Mouse (Mus musculus) kidney, adult 8-10 months (tissue): Measurements from ENCODE around the gene Olfr1170.

Experiments
- DNase-seq, 2 experiments: peaks; one replicate each; pipeline ENCODE4 v3.0.0; 2022

Olfr1170 gene

DNA sequence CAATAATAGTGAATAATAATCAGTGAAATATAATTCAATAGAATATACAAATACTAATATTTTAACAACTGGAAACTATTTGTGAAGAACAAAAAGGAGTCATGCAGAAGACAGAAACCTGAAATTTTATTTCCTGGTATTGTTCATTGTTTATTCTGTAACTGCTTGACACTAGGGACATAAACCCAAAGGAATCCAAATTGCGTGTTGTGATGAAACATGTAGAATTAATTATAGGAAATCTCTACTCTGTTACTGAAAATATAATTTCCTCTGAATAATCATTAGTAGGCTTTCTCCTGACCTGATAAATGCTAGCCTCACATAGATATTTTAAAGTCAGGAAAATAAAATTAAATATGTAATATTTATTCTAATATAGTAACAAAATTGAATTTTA lies at the start of gene Olfr1170:
Gene Olfr1170 (minus strand): TSS at position 101 of the 400 bp plus-strand sequence.
- no peak for DNase-seq

DNA sequence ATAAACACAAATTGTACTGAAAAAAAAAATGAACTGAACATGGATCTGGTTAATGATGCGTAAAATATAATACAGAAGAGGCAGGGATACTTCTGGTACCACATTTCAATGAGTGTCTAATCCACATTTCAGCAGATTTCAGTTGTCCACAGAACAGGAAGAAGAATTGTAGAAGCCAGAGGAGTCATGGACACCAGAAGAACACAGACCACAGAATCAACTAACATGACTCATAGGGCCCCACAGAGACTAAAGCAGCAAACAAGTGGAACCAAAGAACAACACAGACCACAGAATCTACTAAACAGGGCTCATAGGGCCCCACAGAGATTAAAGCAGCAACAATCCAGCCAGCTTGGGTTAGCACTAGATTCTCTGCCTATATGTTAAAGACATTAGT lies 7.3 kb downstream of the Olfr1170 start:
- no peak for DNase-seq

DNA sequence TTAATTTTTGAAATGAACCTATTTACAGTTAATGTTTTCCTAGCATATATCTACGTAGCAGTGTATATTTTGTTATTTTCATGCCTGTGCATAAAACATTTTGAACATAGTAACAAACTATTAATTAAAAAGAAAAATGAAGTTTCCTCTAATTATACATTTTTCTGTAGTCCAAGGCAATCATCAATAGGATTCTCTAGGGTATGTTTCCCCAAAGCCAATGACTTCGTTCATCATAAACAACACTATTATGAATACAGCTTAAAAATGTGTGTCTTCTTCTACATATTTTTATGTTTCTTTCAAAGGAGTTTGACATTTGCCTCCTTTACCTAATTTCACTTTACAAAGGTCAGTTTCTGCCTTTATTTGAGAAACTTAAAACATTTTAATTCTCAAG lies 46.6 kb downstream of the Olfr1170 start, which contains the start of gene Olfr1168:
Gene Olfr1168 (plus strand): TSS at position 301 of the 400 bp plus-strand sequence.
- DNase-seq, result no peak
